Mouse (Mus musculus): ENCODE measurements around the gene Actbl2. TPM values are rescaled to one million over a fixed set of nuclear protein-coding genes. Genes with fewer than 3 reads are reported as not detected.

Actbl2 gene
- polyA plus RNA-seq, 1 experiment from 2014 or later, result not detected

DNA sequence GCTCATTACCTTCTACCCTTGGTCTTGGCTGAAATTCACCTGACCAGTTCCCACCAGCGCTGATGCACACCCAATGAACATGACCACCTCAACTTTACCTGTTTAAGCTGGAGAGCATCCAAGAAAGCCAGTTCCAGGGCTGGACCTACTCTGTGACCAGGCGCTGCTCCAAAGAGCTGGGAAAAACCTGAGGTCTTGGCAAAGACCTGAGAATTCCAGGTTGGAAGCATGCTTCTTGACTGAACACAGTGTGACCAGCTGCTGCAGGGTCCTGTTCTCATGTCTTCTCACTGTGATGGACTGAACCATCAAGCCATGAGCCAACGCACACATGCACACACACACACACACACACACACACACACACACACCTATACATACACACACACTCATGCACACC, 46.0 kb downstream of the Actbl2 start:
- H3K4me2 ChIP-seq, result no peak overlapping the region
- H3K27me3 ChIP-seq, result no peaks in the 10 kb centered on the region
- H3K4me1 ChIP-seq (replicated peaks), result peaks cover 8% of the 10 kb centered on the region; the same call in 1 of the 2 replicates
- no peaks in the 10 kb centered on the region for H3K36me3 ChIP-seq
- no peak overlapping the region for H3K9ac ChIP-seq
- H3K27ac ChIP-seq, result no peak overlapping the region
- no peak overlapping the region for H3K4me3 ChIP-seq
- H3K9me3 ChIP-seq (replicated peaks), result no peaks in the 10 kb centered on the region
- 91% methylated on average over 3 of the region's 3 CpGs for WGBS
- ATAC-seq (replicated peaks; ENCODE audit: insufficient number of reproducible peaks, insufficient read depth, low FRiP score, low read depth), result no peak

DNA sequence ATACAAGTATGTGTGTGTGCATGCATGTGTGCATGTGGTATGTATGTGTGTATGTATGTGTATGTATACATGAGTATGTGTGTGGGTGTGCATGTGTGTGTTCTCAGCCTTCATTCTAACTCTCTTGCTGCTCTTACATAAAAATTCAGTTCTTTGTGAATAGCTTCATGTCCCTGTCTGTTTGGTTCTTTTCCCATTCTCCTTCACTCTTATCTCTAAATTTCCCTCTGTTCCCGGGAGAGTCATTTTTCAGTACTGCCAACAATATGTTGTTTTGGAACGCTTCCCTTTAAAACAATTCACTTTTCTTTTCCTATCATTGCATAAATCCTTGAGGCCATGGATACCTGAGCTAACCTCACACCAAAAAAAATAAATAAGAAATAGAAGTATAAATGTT, 46.6 kb downstream of the Actbl2 start:
- H3K9me3 ChIP-seq (replicated peaks), result no peaks in the 10 kb centered on the region
- H3K4me2 ChIP-seq, result no peak overlapping the region
- WGBS, result 40% methylated on average over 2 of the region's 2 CpGs
- no peak overlapping the region; the same call in 1 of the 2 replicates for H3K27ac ChIP-seq
- no peak for ATAC-seq (replicated peaks; ENCODE audit: insufficient number of reproducible peaks, insufficient read depth, low FRiP score, low read depth)
- no peak overlapping the region for H3K9ac ChIP-seq
- peaks cover 2% of the 10 kb centered on the region; the same call in 1 of the 2 replicates for H3K4me1 ChIP-seq (replicated peaks)
- H3K27me3 ChIP-seq, result no peaks in the 10 kb centered on the region
- H3K4me3 ChIP-seq, result no peak overlapping the region
- H3K36me3 ChIP-seq, result no peaks in the 10 kb centered on the region

DNA sequence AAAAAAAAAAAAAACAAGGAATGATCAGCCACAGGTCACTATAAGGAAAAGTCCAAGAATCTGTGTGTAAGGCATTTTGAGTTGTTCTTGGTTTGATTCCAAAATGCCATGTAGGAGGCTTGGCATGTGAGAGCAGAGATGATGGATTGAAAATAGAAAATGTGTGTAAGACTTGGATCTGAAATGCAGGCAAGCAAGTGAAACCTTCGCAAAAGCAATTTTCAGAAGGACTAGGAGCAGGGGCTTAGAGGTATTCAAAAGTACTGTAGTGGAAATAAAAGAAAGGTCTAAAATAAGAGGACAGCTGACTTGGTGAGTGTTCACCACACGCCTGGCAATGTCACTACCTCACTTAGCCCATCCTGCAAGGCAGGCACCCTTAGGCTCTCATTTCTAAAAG, 49.4 kb downstream of the Actbl2 start:
- H3K27ac ChIP-seq, result no peak overlapping the region
- no peaks in the 10 kb centered on the region for H3K9me3 ChIP-seq (replicated peaks)
- no peak overlapping the region for H3K4me2 ChIP-seq
- H3K36me3 ChIP-seq, result no peaks in the 10 kb centered on the region
- H3K9ac ChIP-seq, result no peak overlapping the region
- H3K27me3 ChIP-seq, result no peaks in the 10 kb centered on the region
- 63% methylated on average over 2 of the region's 2 CpGs for WGBS
- H3K4me3 ChIP-seq, result no peak overlapping the region
- ATAC-seq (replicated peaks; ENCODE audit: insufficient number of reproducible peaks, insufficient read depth, low FRiP score, low read depth), result no peak
- no peaks in the 10 kb centered on the region for H3K4me1 ChIP-seq (replicated peaks)

DNA sequence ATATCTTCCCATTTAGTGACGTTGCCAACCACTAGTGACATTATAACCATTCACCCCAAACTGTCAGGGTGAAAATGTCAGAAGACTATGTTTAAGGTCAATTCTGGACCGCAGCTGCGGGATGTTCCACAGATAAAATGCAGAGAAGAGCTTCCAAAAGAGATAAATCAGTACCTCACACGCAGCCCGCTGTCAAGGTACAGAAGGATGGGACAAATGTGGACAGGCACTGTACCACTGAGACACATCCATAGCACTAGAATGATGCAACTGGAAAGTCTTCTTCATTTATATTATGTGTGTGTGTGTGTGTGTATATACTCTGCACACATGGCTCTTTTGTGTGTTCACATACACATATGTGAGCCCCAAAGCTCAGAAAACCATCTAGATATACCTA, 49.9 kb downstream of the Actbl2 start:
- no peaks in the 10 kb centered on the region for H3K27me3 ChIP-seq
- no peak overlapping the region for H3K4me2 ChIP-seq
- no peak overlapping the region for H3K27ac ChIP-seq
- WGBS, result 85% methylated on average over 5 of the region's 5 CpGs
- no peak overlapping the region for H3K9ac ChIP-seq
- H3K36me3 ChIP-seq, result no peaks in the 10 kb centered on the region
- no peak overlapping the region for H3K4me3 ChIP-seq
- no peak for ATAC-seq (replicated peaks; ENCODE audit: insufficient number of reproducible peaks, insufficient read depth, low FRiP score, low read depth)
- H3K4me1 ChIP-seq (replicated peaks), result 0 out of 2 replicates have a peak, but pooled peaks cover under 1% of the 10 kb centered on the region
- H3K9me3 ChIP-seq (replicated peaks), result no peaks in the 10 kb centered on the region

Other genes starting within 250 kb of the Actbl2 start
- 53.9 and 55.2 TPM in 2 replicates for gene Gpbp1, start 235.1 kb downstream of the Actbl2 start, polyA plus RNA-seq (2015; fragmentation: Nextera tagmentation; extraction: Ambion mirVana)

Measured in heart, embryonic 15.5 days (tissue).